Mouse (Mus musculus) lung, embryonic 15.5 days (tissue): ENCODE measurements around the gene Arhgap20. TPM values are rescaled to one million over a fixed set of nuclear protein-coding genes. Genes with fewer than 3 reads are reported as not detected.

ENCODE experiments used
- ATAC-seq: fragments of 200-750 bp; cut with Nextera tagmentation; 2 replicates; pipeline ENCODE4 v1.8.0; 2017; ENCODE audit warnings: moderate number of reproducible peaks, borderline replicate concordance; ENCODE audit not compliant: low FRiP score, low TSS enrichment; ENCODE audit errors: extremely low read depth
- H3K27ac ChIP-seq: fragments of 300-500 bp; sonication (generic); 2 replicates; pipeline ENCODE4 v1.5.1; 2015; ENCODE audit warnings: moderate library complexity, mild to moderate bottlenecking, inconsistent platforms
- H3K27me3 ChIP-seq: fragments of 300-500 bp; sonication (generic); 2 replicates; pipeline ENCODE4 v1.6.1; 2015; ENCODE audit warnings: inconsistent platforms
- H3K36me3 ChIP-seq: fragments of 300-500 bp; sonication (generic); 2 replicates; pipeline ENCODE4 v1.6.1; 2015; ENCODE audit warnings: inconsistent platforms
- H3K4me1 ChIP-seq: fragments of 300-500 bp; sonication (generic); 2 replicates; pipeline ENCODE4 v1.6.1; 2015; ENCODE audit warnings: inconsistent platforms
- H3K4me2 ChIP-seq: fragments of 300-500 bp; sonication (generic); 2 replicates; pipeline ENCODE4 v1.6.1; 2015; ENCODE audit warnings: inconsistent platforms, mild to moderate bottlenecking, moderate library complexity
- H3K4me3 ChIP-seq: fragments of 300-500 bp; sonication (generic); 2 replicates; pipeline ENCODE4 v1.5.1; 2015; ENCODE audit warnings: mild to moderate bottlenecking, inconsistent platforms
- H3K9ac ChIP-seq: fragments of 300-500 bp; sonication (generic); 2 replicates; pipeline ENCODE4 v1.6.1; 2015; ENCODE audit warnings: inconsistent platforms
- H3K9me3 ChIP-seq: fragments of 300-500 bp; sonication (generic); 2 replicates; pipeline ENCODE4 v1.6.1; 2016; ENCODE audit warnings: inconsistent platforms
- WGBS: fragments of 180-500 bp; shearing (Covaris S2); methylation state at CpG from one replicate; pipeline ENCODE4 v1.1.7; 2015; 5-methylcytosine and 5-hydroxymethylcytosine counted together
- polyA plus RNA-seq: library from polyadenylated mRNA; unstranded; fragments of >200 nt; fragmentation: Nextera tagmentation; extraction: Ambion mirVana; gene quantifications from 2 replicates; pipeline ENCODE4 v1.2.1, GENCODE M21; 2015

Arhgap20 gene
- polyA plus RNA-seq, 1 experiment from 2014 or later: 11.0 TPM

- H3K27me3 ChIP-seq: no peaks in the 10 kb centered on the region
- ATAC-seq: no peak; the same call in 1 of the 2 replicates
- WGBS: 57% methylated on average over 3 of the region's 3 CpGs
- H3K9me3 ChIP-seq: no peaks in the 10 kb centered on the region
- no peak overlapping the region for H3K4me2 ChIP-seq
- no peaks in the 10 kb centered on the region for H3K36me3 ChIP-seq
- H3K9ac ChIP-seq: no peak overlapping the region
- 0 out of 2 replicates have a peak, but pooled peaks cover 4% of the 10 kb centered on the region for H3K4me1 ChIP-seq
- no peak overlapping the region for H3K4me3 ChIP-seq
- no peak overlapping the region for H3K27ac ChIP-seq
These were observed 42.1 kb downstream of the Arhgap20 start for GRCm38 (mm10) chr9:51807272-51807671.

- Histone ChIP-seq H3K36me3 (no peaks in the 10 kb centered on the region), H3K4me1 (no peaks in the 10 kb centered on the region), H3K9me3 (no peaks in the 10 kb centered on the region), H3K9ac (no peak overlapping the region), H3K4me2 (no peak overlapping the region), H3K27me3 (no peaks in the 10 kb centered on the region), H3K27ac (no peak overlapping the region), H3K4me3 (no peak overlapping the region)
- ATAC-seq: no peak
- 92% methylated on average over 1 of the region's 1 CpGs for WGBS
These were observed 47.8 kb downstream of the Arhgap20 start for GRCm38 (mm10) chr9:51812931-51813330.

GRCm38 (mm10) chr9:51824516-51824915, 59.4 kb downstream of the Arhgap20 start:
- no peak for ATAC-seq
- Histone ChIP-seq H3K9ac (no peak overlapping the region), H3K9me3 (no peaks in the 10 kb centered on the region), H3K4me3 (no peak overlapping the region), H3K36me3 (no peaks in the 10 kb centered on the region), H3K4me2 (no peak overlapping the region), H3K27ac (no peak overlapping the region), H3K4me1 (no peaks in the 10 kb centered on the region), H3K27me3 (no peaks in the 10 kb centered on the region)
- 87% methylated on average over 7 of the region's 7 CpGs for WGBS

- Histone ChIP-seq H3K36me3 (no peaks in the 10 kb centered on the region), H3K4me3 (no peak overlapping the region), H3K4me1 (peaks cover 11% of the 10 kb centered on the region), H3K9ac (no peak overlapping the region), H3K27me3 (no peaks in the 10 kb centered on the region), H3K27ac (no peak overlapping the region), H3K9me3 (no peaks in the 10 kb centered on the region), H3K4me2 (no peak overlapping the region)
- 81% methylated on average over 11 of the region's 11 CpGs for WGBS
- no peak for ATAC-seq
These were observed 66.5 kb downstream of the Arhgap20 start for GRCm38 (mm10) chr9:51831596-51831995.

GRCm38 (mm10) chr9:51832368-51832767, 67.2 kb downstream of the Arhgap20 start:
- H3K4me2 ChIP-seq: no peak overlapping the region
- H3K36me3 ChIP-seq: no peaks in the 10 kb centered on the region
- no peak overlapping the region for H3K9ac ChIP-seq
- H3K4me3 ChIP-seq: no peak overlapping the region
- peaks cover 11% of the 10 kb centered on the region for H3K4me1 ChIP-seq
- H3K27ac ChIP-seq: no peak overlapping the region; the same call in 1 of the 2 replicates
- 38% methylated on average over 5 of the region's 5 CpGs for WGBS
- H3K9me3 ChIP-seq: no peaks in the 10 kb centered on the region
- no peaks in the 10 kb centered on the region for H3K27me3 ChIP-seq
- peak; percentile 52; the same call in 1 of the 2 replicates for ATAC-seq

- Histone ChIP-seq H3K9ac (no peak overlapping the region), H3K9me3 (no peaks in the 10 kb centered on the region), H3K27ac (no peak overlapping the region), H3K4me3 (no peak overlapping the region), H3K4me2 (no peak overlapping the region), H3K4me1 (peaks cover 4% of the 10 kb centered on the region; the same call in 1 of the 2 replicates), H3K36me3 (no peaks in the 10 kb centered on the region), H3K27me3 (no peaks in the 10 kb centered on the region)
- 53% methylated on average over 7 of the region's 7 CpGs for WGBS
- ATAC-seq: no peak
These were observed 72.6 kb downstream of the Arhgap20 start for GRCm38 (mm10) chr9:51837716-51838115.

GRCm38 (mm10) chr9:51843216-51843615, 78.1 kb downstream of the Arhgap20 start:
- H3K4me2 ChIP-seq: no peak overlapping the region
- no peak overlapping the region for H3K4me3 ChIP-seq
- no peaks in the 10 kb centered on the region for H3K36me3 ChIP-seq
- no peak overlapping the region for H3K9ac ChIP-seq
- H3K27me3 ChIP-seq: no peaks in the 10 kb centered on the region
- no peak for ATAC-seq
- peaks cover 5% of the 10 kb centered on the region; the same call in 1 of the 2 replicates for H3K4me1 ChIP-seq
- H3K27ac ChIP-seq: no peak overlapping the region
- H3K9me3 ChIP-seq: no peaks in the 10 kb centered on the region
- WGBS: 17% methylated on average over 4 of the region's 4 CpGs

GRCm38 (mm10) chr9:51845796-51846195, 80.7 kb downstream of the Arhgap20 start:
- WGBS: 94% methylated on average over 10 of the region's 10 CpGs
- Histone ChIP-seq H3K4me2 (no peak overlapping the region), H3K9ac (no peak overlapping the region), H3K4me3 (no peak overlapping the region), H3K4me1 (peaks cover 5% of the 10 kb centered on the region; the same call in 1 of the 2 replicates), H3K27ac (no peak overlapping the region), H3K27me3 (no peaks in the 10 kb centered on the region), H3K9me3 (no peaks in the 10 kb centered on the region), H3K36me3 (peaks cover 19% of the 10 kb centered on the region; the same call in 1 of the 2 replicates)
- no peak for ATAC-seq

- Histone ChIP-seq H3K9ac (no peak overlapping the region), H3K27ac (no peak overlapping the region), H3K4me2 (no peak overlapping the region), H3K27me3 (no peaks in the 10 kb centered on the region), H3K36me3 (peaks cover 29% of the 10 kb centered on the region), H3K9me3 (no peaks in the 10 kb centered on the region), H3K4me3 (no peak overlapping the region), H3K4me1 (no peaks in the 10 kb centered on the region)
- 90% methylated on average over 5 of the region's 5 CpGs for WGBS
- no peak for ATAC-seq
These were observed 88.6 kb downstream of the Arhgap20 start for GRCm38 (mm10) chr9:51853772-51854171.

GRCm38 (mm10) chr9:51864273-51864672, 99.1 kb downstream of the Arhgap20 start:
- Histone ChIP-seq H3K27ac (no peak overlapping the region), H3K27me3 (no peaks in the 10 kb centered on the region), H3K36me3 (no peaks in the 10 kb centered on the region), H3K4me2 (no peak overlapping the region), H3K4me3 (no peak overlapping the region), H3K9ac (no peak overlapping the region), H3K9me3 (no peaks in the 10 kb centered on the region), H3K4me1 (no peaks in the 10 kb centered on the region)
- 84% methylated on average over 3 of the region's 3 CpGs for WGBS
- ATAC-seq: no peak

- no peak overlapping the region for H3K4me2 ChIP-seq
- no peaks in the 10 kb centered on the region for H3K27me3 ChIP-seq
- H3K4me1 ChIP-seq: no peaks in the 10 kb centered on the region
- no peak overlapping the region for H3K27ac ChIP-seq
- no peaks in the 10 kb centered on the region for H3K9me3 ChIP-seq
- no peak overlapping the region for H3K9ac ChIP-seq
- 40% methylated on average over 4 of the region's 4 CpGs for WGBS
- H3K4me3 ChIP-seq: no peak overlapping the region
- no peak for ATAC-seq
- no peaks in the 10 kb centered on the region for H3K36me3 ChIP-seq
These were observed 101.5 kb downstream of the Arhgap20 start for GRCm38 (mm10) chr9:51866634-51867033.

- WGBS: 80% methylated on average over 4 of the region's 4 CpGs
- Histone ChIP-seq H3K4me3 (no peak overlapping the region), H3K27me3 (no peaks in the 10 kb centered on the region), H3K27ac (no peak overlapping the region), H3K4me2 (no peak overlapping the region), H3K9me3 (no peaks in the 10 kb centered on the region), H3K36me3 (no peaks in the 10 kb centered on the region), H3K4me1 (no peaks in the 10 kb centered on the region), H3K9ac (no peak overlapping the region)
- ATAC-seq: no peak
These were observed 103.9 kb downstream of the Arhgap20 start for GRCm38 (mm10) chr9:51869056-51869455.

- Histone ChIP-seq H3K4me3 (no peak overlapping the region), H3K4me1 (no peaks in the 10 kb centered on the region), H3K27ac (no peak overlapping the region), H3K36me3 (no peaks in the 10 kb centered on the region), H3K9me3 (no peaks in the 10 kb centered on the region), H3K4me2 (no peak overlapping the region), H3K27me3 (no peaks in the 10 kb centered on the region), H3K9ac (no peak overlapping the region)
- 19% methylated on average over 4 of the region's 4 CpGs for WGBS
- ATAC-seq: no peak
These were observed 109.2 kb downstream of the Arhgap20 start for GRCm38 (mm10) chr9:51874348-51874747.
